Comparison of ENCODE assay signal across 12 mouse cellular contexts in the genomic region with DNA sequence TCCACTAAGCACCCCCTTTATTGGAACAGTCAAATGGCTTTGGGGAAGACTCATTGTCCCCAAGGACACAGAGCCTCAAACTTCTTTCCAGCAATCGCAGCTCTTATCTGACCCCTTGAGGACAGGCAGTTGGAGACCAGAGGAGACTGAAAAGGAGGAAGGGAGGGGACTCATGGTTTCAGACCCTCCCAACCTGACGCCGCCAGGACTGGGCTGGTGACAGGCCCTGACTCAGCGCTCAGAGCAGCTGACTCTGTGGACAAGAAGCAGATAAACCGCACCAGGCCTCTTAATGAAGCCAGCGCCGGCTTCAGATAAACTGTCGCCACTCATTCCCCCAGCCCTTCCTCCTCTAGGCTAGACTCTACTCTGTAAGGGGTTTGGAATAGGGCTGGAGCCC. TPM values are rescaled to one million over a fixed set of nuclear protein-coding genes. Genes with fewer than 3 reads are reported as not detected.
DNase-seq lines count a peak whose midpoint lies in the region; ATAC-seq and TF ChIP-seq lines count a peak whose summit lies in the region.
"Had no signal": no experiment of that assay in that cellular context is flagged by ENCODE, and none has a peak within 500 bp of the region (broad histone marks: within the 10 kb centered on the region; RNA-seq: fewer than 3 reads in every experiment).

No protein-coding gene starts in this region.

- 1% methylated on average over 8 of the region's 8 CpGs for WGBS in heart, embryonic 16.5 days
- 23% methylated on average over 8 of the region's 8 CpGs for WGBS in forebrain, embryonic 15.5 days

- H3K27me3 ChIP-seq in G1E (ENCODE audit: insufficient read depth, low read length), result peaks cover 18% of the 10 kb centered on the region
- H3K27me3 ChIP-seq in heart, embryonic 16.5 days (ENCODE audit: control insufficient read depth, insufficient read depth, low read length), result peaks cover 66% of the 10 kb centered on the region
- H3K27me3 ChIP-seq in forebrain, embryonic 15.5 days, result peaks cover 3% of the 10 kb centered on the region; the same call in 1 of the 2 replicates
- H3K27me3 ChIP-seq: stomach, embryonic 15.5 days had no signal

- TF ChIP-seq CTCF in G1E (IDR thresholded peaks at IDR 0.05; ENCODE audit: low read depth, low read length), result no peak

- ATAC-seq in G1E (ENCODE audit: extremely low read depth, insufficient number of reproducible peaks, low FRiP score, poor library complexity, severe bottlenecking), result peak; percentile 70
- ATAC-seq in heart, embryonic 16.5 days (replicated peaks; ENCODE audit: extremely low read depth, insufficient read depth, low FRiP score), result peak; percentile 73
- no peak for ATAC-seq in forebrain, embryonic 15.5 days (replicated peaks)

- peak; percentile 6 for DNase-seq in G1E (ENCODE audit: low spot score)
- DNase-seq in adrenal gland, postnatal 25 days, result peak; percentile 44
- peak; percentile 28 for DNase-seq in lung, postnatal 14 days
- no peak for DNase-seq in cerebellum, postnatal 25 days
- DNase-seq in cerebellum, adult 9-11 months, result no peak
- DNase-seq: cerebellum, postnatal 36 days had no signal

- H3K36me3 ChIP-seq in G1E (replicated peaks), result no peaks in the 10 kb centered on the region
- no peaks in the 10 kb centered on the region for H3K36me3 ChIP-seq in heart, embryonic 16.5 days (ENCODE audit: control insufficient read depth, insufficient read depth)
- no peaks in the 10 kb centered on the region for H3K36me3 ChIP-seq in forebrain, embryonic 15.5 days
- H3K36me3 ChIP-seq: stomach, embryonic 15.5 days had no signal

- no peak overlapping the region for H3K4me2 ChIP-seq in heart, embryonic 16.5 days (ENCODE audit: low read depth, low read length)
- H3K4me2 ChIP-seq in forebrain, embryonic 15.5 days (replicated peaks), result no peak overlapping the region
- H3K4me2 ChIP-seq: stomach, embryonic 15.5 days had no signal

- no peak overlapping the region for H3K4me3 ChIP-seq in G1E (ENCODE audit: low read depth, low read length)
- no peak overlapping the region for H3K4me3 ChIP-seq in heart, embryonic 16.5 days (ENCODE audit: low read length)
- H3K4me3 ChIP-seq in forebrain, embryonic 15.5 days, result no peak overlapping the region
- H3K4me3 ChIP-seq: layer of hippocampus, adult 2 months; stomach, embryonic 15.5 days had no signal

- H3K9ac ChIP-seq in heart, embryonic 16.5 days (ENCODE audit: low read length), result no peak overlapping the region
- H3K9ac ChIP-seq in forebrain, embryonic 15.5 days (replicated peaks), result no peak overlapping the region
- H3K9ac ChIP-seq: stomach, embryonic 15.5 days had no signal

- peaks cover 4% of the 10 kb centered on the region; the same call in 1 of the 2 replicates for H3K4me1 ChIP-seq in G1E (ENCODE audit: insufficient read depth, low read depth, low read length)
- peaks cover 6% of the 10 kb centered on the region; the same call in 1 of the 2 replicates for H3K4me1 ChIP-seq in heart, embryonic 16.5 days (ENCODE audit: control insufficient read depth, insufficient read depth, low read length)
- no peaks in the 10 kb centered on the region for H3K4me1 ChIP-seq in forebrain, embryonic 15.5 days

- no peak overlapping the region for H3K27ac ChIP-seq in heart, embryonic 16.5 days (ENCODE audit: low read length)
- no peak overlapping the region for H3K27ac ChIP-seq in forebrain, embryonic 15.5 days (replicated peaks)
- H3K27ac ChIP-seq: layer of hippocampus, adult 2 months; macrophage; stomach, embryonic 15.5 days had no signal

- no peaks in the 10 kb centered on the region for H3K9me3 ChIP-seq in G1E (replicated peaks)
- H3K9me3 ChIP-seq in heart, embryonic 16.5 days (replicated peaks; ENCODE audit: control insufficient read depth, low read length), result no peaks in the 10 kb centered on the region
- no peaks in the 10 kb centered on the region for H3K9me3 ChIP-seq in forebrain, embryonic 15.5 days
- H3K9me3 ChIP-seq: stomach, embryonic 15.5 days had no signal

RNA-seq across cellular contexts. Expression of a gene that starts 34.4 kb away (rescaled TPM):
- total RNA-seq in G1E (2014; fragmentation: Nextera tagmentation) (not detected in 2 replicates), G1E (2017) (0.11 and 0.12 TPM in 2 replicates)
- polyA plus RNA-seq in G1E (2012), result not detected in 2 replicates
- total RNA-seq in adrenal gland, postnatal 25 days (2021), result not detected in 2 replicates
- 0.07 TPM in 1 of 2 replicates, not detected in the other for polyA plus RNA-seq in heart, embryonic 16.5 days (2015; fragmentation: Nextera tagmentation; extraction: Ambion mirVana)
- not detected in 2 replicates for polyA plus RNA-seq in forebrain, embryonic 15.5 days (2015; fragmentation: Nextera tagmentation; extraction: Ambion mirVana)
- total RNA-seq: layer of hippocampus, adult 2 months; neutrophil, adult 5-6 weeks had no signal
- polyA plus RNA-seq: macrophage; stomach, embryonic 15.5 days had no signal

RNA-seq across cellular contexts. Expression of a gene that starts 49.6 kb away (rescaled TPM):
- total RNA-seq in G1E (2014; fragmentation: Nextera tagmentation) (not detected in 2 replicates), G1E (2017) (0.11 TPM in 1 of 2 replicates, not detected in the other)
- polyA plus RNA-seq in G1E (2012), result not detected in 2 replicates
- 24.0 and 25.6 TPM in 2 replicates for total RNA-seq in adrenal gland, postnatal 25 days (2021)
- 2.5 and 3.1 TPM in 2 replicates for polyA plus RNA-seq in heart, embryonic 16.5 days (2015; fragmentation: Nextera tagmentation; extraction: Ambion mirVana)
- not detected in 2 replicates for polyA plus RNA-seq in forebrain, embryonic 15.5 days (2015; fragmentation: Nextera tagmentation; extraction: Ambion mirVana)
- total RNA-seq: layer of hippocampus, adult 2 months; neutrophil, adult 5-6 weeks had no signal
- polyA plus RNA-seq: macrophage had no signal

Comparison
In these comparisons a context has a peak if more than half of its experiments do, and no peak if none do; other contexts are left out.
1. DNase-seq: peak in G1E (single experiment), adrenal gland, postnatal 25 days (single experiment) and lung, postnatal 14 days (single experiment); none in cerebellum, postnatal 25 days (0 of 2) and cerebellum, adult 9-11 months (single experiment).